Comparison of ENCODE assay signal across 9 mouse cellular contexts in genomic region chr7:139296552-139297100, GRCm38 (mm10). TPM values are rescaled to one million over a fixed set of nuclear protein-coding genes. Genes with fewer than 3 reads are reported as not detected.
DNase-seq lines count a peak whose midpoint lies in the region; ATAC-seq and TF ChIP-seq lines count a peak whose summit lies in the region.
"Had no signal": no experiment of that assay in that cellular context is flagged by ENCODE, and none has a peak within 500 bp of the region (broad histone marks: within the 10 kb centered on the region; RNA-seq: fewer than 3 reads in every experiment).

No protein-coding gene starts in this region.

- H3K9ac ChIP-seq in lung, embryonic 14.5 days, result no peak overlapping the region
- no peak overlapping the region for H3K9ac ChIP-seq in embryonic facial prominence, embryonic 11.5 days (replicated peaks; ENCODE audit: low read length)
- H3K9ac ChIP-seq in stomach, embryonic 15.5 days, result no peak overlapping the region
- H3K9ac ChIP-seq: liver, embryonic 14.5 days had no signal

- TF ChIP-seq CTCF in lung, embryonic 14.5 days (IDR thresholded peaks at IDR 0.05; ENCODE audit: low read depth), result no peak

- no peaks in the 10 kb centered on the region for H3K36me3 ChIP-seq in lung, embryonic 14.5 days (ENCODE audit: insufficient read depth)
- no peaks in the 10 kb centered on the region for H3K36me3 ChIP-seq in embryonic facial prominence, embryonic 11.5 days (replicated peaks; ENCODE audit: control insufficient read depth, insufficient read depth, low read depth, low read length)
- H3K36me3 ChIP-seq in stomach, embryonic 15.5 days, result no peaks in the 10 kb centered on the region

- no peaks in the 10 kb centered on the region for H3K9me3 ChIP-seq in lung, embryonic 14.5 days (ENCODE audit: low read depth, low read length)
- H3K9me3 ChIP-seq in embryonic facial prominence, embryonic 11.5 days (replicated peaks; ENCODE audit: control insufficient read depth, low read length), result no peaks in the 10 kb centered on the region
- no peaks in the 10 kb centered on the region for H3K9me3 ChIP-seq in stomach, embryonic 15.5 days

- no peaks in the 10 kb centered on the region for H3K27me3 ChIP-seq in lung, embryonic 14.5 days (ENCODE audit: insufficient read depth, low read length)
- H3K27me3 ChIP-seq in embryonic facial prominence, embryonic 11.5 days (ENCODE audit: control insufficient read depth, insufficient read depth, low read length), result no peaks in the 10 kb centered on the region
- no peaks in the 10 kb centered on the region for H3K27me3 ChIP-seq in stomach, embryonic 15.5 days (replicated peaks)

- peaks cover 21% of the 10 kb centered on the region for H3K4me1 ChIP-seq in lung, embryonic 14.5 days (ENCODE audit: insufficient read depth)
- peaks cover 3% of the 10 kb centered on the region; the same call in 1 of the 2 replicates for H3K4me1 ChIP-seq in embryonic facial prominence, embryonic 11.5 days (ENCODE audit: control insufficient read depth, insufficient read depth, low read length)
- peaks cover 20% of the 10 kb centered on the region for H3K4me1 ChIP-seq in stomach, embryonic 15.5 days

- DNase-seq in lung, embryonic 14.5 days, result peak; percentile 66
- DNase-seq in lung, postnatal 10 days, result no peak
- DNase-seq in embryonic facial prominence, embryonic 11.5 days (ENCODE audit: low spot score), result peak; percentile 44
- DNase-seq in kidney, postnatal 36 days, result peak; percentile 51 to 55
- no peak for DNase-seq in layer of hippocampus, postnatal 36 days
- DNase-seq: right cerebral cortex, adult 18-20 months had no signal

- H3K27ac ChIP-seq in lung, embryonic 14.5 days (ENCODE audit: low read depth), result peak overlapping the region; percentile 85
- H3K27ac ChIP-seq in embryonic facial prominence, embryonic 11.5 days (replicated peaks; ENCODE audit: low read depth, low read length), result no peak overlapping the region
- H3K27ac ChIP-seq in stomach, embryonic 15.5 days, result peak overlapping the region; percentile 71
- H3K27ac ChIP-seq: liver, embryonic 14.5 days had no signal

- 43% methylated on average over 10 of the region's 10 CpGs for WGBS in lung, embryonic 14.5 days
- 60% methylated on average over 10 of the region's 10 CpGs for WGBS in embryonic facial prominence, embryonic 11.5 days
- 43% methylated on average over 10 of the region's 10 CpGs for WGBS in stomach, embryonic 15.5 days

- no peak overlapping the region for H3K4me3 ChIP-seq in lung, embryonic 14.5 days (ENCODE audit: low read depth, low read length)
- H3K4me3 ChIP-seq in embryonic facial prominence, embryonic 11.5 days (ENCODE audit: low read depth, low read length), result no peak overlapping the region
- H3K4me3 ChIP-seq in stomach, embryonic 15.5 days (replicated peaks), result no peak overlapping the region

- H3K4me2 ChIP-seq in lung, embryonic 14.5 days, result no peak overlapping the region
- no peak overlapping the region for H3K4me2 ChIP-seq in embryonic facial prominence, embryonic 11.5 days (ENCODE audit: low read depth, low read length)
- no peak overlapping the region for H3K4me2 ChIP-seq in stomach, embryonic 15.5 days

- ATAC-seq in lung, embryonic 14.5 days (ENCODE audit: insufficient read depth), result peak; percentile 15
- no peak for ATAC-seq in embryonic facial prominence, embryonic 11.5 days (replicated peaks; ENCODE audit: insufficient number of reproducible peaks, low FRiP score, low TSS enrichment, low read depth)
- ATAC-seq in stomach, embryonic 15.5 days (ENCODE audit: insufficient read depth, low FRiP score, low read depth), result peak; percentile 27; the same call in 1 of the 2 replicates
- no peak for ATAC-seq in CD4-positive, CD25-positive, alpha-beta regulatory T cell, adult 4 months

RNA-seq across cellular contexts. Expression of gene Pwwp2b, which starts 48.3 kb away (rescaled TPM):
- 13.1 and 13.5 TPM in 2 replicates for polyA plus RNA-seq in lung, embryonic 14.5 days (2014; fragmentation: Nextera tagmentation; extraction: Ambion mirVana)
- polyA plus RNA-seq in embryonic facial prominence, embryonic 11.5 days (2014; fragmentation: Nextera tagmentation; extraction: Ambion mirVana), result 5.0 and 5.1 TPM in 2 replicates
- 17.1 and 18.5 TPM in 2 replicates for polyA plus RNA-seq in stomach, embryonic 15.5 days (2015; fragmentation: Nextera tagmentation; extraction: Ambion mirVana)
- 10 to 100 TPM; 30.0 to 31.6 TPM for total RNA-seq in layer of hippocampus, postnatal 36 days (2021)
- polyA plus RNA-seq in CD4-positive, CD25-positive, alpha-beta regulatory T cell, adult 4 months (2017; shearing (Covaris generic)), result 1 to 10 TPM; 2.0 to 5.6 TPM

Comparison
In these comparisons a context has a peak if more than half of its experiments do, and no peak if none do; other contexts are left out.
1. DNase-seq: peak in lung, embryonic 14.5 days (single experiment), embryonic facial prominence, embryonic 11.5 days (single experiment) and kidney, postnatal 36 days (2 of 2); none in lung, postnatal 10 days (single experiment) and layer of hippocampus, postnatal 36 days (0 of 2).
2. ATAC-seq: peak in lung, embryonic 14.5 days (single experiment) and stomach, embryonic 15.5 days (single experiment); none in embryonic facial prominence, embryonic 11.5 days (single experiment) and CD4-positive, CD25-positive, alpha-beta regulatory T cell, adult 4 months (single experiment).